Mouse (Mus musculus): Measurements from ENCODE around the gene Hspa12a.

The Hspa12a gene

DNA sequence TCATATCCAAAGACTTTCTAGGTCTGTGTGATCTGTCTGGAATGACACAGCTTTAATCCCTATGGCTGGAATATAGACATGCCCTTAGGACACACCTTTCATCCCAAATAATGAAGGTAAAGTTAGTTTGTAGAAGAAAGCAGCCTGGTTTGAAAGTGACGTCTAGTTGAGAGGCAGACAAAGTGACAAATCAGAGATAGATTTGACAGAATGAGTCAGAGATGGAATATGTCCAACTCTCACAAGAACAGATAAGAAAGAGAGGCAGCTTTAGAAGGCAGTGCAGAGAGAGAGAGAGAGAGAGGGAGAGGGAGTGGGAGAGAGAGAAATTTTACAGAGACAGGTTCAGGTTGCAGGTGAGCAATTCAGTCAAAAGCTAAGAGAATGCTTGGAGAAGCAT, 119.1 kb downstream of the Hspa12a start:
- no peak for DNase-seq (ENCODE audit: low read depth in 1 of 2, low spot score in 2 of 2)

DNA sequence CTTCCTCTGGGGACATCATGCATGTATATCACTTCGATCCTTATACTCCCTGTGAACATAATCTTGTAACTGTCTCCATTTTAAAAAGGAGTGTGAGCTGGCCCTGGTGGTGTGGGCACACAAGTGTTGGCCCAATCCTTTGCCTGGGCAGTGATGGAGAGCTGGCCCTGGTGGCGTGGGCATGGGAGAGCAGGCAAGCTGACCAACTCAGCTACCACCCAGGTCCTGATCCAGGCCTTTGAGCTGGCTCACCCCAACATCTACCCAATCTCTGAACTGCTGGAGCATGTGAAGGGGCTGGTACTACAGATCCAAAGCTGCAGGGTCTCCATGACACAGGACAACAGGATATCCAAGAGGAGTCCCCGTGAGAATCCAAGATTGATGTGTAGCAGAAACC, 120.2 kb downstream of the Hspa12a start:
- no peak for DNase-seq (ENCODE audit: low read depth in 1 of 2, low spot score in 2 of 2)

DNA sequence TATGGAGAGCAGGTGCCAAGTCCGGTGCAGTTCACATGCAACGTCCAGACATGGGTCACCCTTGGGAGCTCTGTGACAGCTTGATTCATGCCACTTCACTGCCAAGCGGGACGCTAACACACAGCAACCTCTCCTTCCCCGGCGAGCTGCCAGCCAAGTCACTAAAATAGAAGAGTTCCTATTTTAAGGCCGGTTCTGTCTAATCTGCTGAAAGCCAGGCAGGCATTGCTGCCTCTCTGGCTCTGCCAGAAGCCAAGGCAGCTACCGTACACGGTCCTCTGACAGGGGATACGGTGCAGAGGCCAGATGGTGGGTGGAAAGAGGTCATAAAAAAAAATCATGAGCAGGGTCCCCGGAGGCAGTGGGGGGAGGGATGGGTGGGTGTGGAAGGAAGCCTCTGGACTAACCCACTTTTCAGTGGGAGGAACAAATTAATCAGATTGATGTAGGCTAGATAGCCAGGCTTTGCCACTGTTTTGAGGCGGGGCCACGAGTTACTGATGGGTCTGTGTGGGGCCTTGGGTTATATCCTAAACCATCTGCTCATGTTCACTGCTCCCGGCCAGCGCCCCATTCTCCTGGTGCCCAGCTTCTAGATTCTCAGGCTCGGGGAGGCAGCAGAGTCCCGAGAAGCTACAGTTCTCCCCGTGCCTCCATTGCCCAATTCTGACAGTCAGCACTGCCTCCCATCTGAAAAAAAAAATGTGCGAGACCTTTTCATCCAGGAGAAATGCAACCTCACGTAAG, 120.8 kb downstream of the Hspa12a start:
- DNase-seq (ENCODE audit: low read depth in 1 of 2, low spot score in 2 of 2): no peak

DNA sequence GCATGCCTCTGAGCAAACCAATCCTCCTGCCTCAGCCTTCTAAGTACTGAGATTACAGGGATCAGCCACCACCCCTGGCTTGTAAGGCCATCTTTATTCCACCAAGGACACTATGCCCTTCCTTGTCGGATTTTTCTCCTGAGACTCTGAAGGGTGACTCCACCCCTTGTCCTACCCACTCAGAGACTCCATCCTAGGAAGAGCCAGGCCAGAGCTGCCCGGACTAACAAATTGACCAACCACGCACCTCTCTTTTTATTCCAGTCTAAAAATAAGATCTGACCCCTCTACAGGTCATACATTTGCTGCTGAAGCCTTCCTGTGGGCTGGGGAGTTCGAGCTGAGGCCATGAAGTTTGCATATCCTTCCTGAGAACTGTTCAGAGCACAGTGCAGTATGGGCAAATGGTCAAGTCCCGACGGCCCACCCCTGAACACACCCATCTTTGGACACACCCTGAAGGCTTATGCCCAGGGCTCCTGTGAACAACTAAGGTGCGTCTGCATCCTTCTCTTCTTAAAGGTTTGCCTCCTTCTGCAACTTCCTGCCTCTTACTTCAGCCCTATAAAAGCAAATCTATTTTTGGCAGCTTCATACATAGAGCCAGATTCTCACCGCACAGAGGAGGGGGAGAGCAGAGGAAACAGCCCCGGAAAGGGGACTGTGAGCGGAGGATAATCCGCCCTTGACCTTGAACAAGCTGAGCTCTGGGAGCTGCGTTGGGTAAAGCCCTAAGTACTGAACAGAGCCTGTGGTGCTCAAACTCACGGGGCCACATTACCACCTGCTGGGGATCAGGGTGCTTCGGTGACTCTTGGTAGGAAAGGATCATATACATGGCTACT, 124.7 kb downstream of the Hspa12a start:
- no peak for DNase-seq (ENCODE audit: low read depth in 1 of 2, low spot score in 2 of 2)

DNA sequence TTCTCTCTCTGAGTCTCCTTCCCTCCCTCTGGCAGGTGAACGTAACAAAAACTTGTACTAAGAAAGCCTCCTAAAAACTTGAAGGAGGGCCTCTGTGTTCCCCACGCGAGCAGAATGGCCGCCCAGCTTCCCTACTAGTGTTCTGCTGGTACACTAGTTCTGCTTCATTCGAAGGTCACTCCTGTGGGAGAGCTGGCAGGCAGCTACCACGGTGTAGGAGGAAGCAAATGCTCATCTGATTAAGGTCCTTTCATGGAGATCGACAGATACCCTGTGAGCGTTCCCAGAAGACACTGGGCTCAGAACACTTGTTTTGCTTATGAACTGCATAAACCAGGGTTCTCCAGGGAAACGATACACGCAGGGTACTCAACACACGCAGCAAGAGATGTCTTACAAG, 126.1 kb downstream of the Hspa12a start:
- no peak for DNase-seq (ENCODE audit: low read depth in 1 of 2, low spot score in 2 of 2)

DNA sequence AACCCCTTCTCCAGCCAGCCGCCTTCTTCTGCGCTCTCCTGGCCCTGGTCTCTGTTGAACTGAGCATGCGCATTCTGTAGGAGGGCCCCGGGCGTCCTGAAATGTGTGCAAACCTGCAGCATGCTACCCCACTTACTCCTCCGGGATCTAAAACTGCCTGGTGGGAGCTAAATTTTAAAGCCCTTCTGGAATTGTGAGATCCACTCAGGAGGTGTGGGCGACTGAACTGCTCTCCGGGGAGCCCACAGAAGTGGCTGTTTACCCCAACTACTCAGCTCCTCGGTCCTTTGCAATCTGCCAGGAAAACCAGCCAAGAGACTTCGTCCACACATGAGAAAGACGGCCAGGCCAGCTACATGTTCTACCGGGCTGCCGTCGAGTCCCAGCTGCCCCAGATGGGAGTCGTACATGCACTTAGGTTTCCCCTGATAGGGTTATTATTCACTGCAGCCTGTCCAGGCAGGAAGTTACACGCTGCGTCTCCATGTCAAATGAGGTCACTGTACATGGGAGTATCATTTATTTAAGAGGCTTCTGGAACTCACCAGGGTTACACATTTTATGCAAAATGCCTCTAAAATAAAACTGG, 126.9 kb downstream of the Hspa12a start:
- DNase-seq (ENCODE audit: low read depth in 1 of 2, low spot score in 2 of 2): no peak

DNA sequence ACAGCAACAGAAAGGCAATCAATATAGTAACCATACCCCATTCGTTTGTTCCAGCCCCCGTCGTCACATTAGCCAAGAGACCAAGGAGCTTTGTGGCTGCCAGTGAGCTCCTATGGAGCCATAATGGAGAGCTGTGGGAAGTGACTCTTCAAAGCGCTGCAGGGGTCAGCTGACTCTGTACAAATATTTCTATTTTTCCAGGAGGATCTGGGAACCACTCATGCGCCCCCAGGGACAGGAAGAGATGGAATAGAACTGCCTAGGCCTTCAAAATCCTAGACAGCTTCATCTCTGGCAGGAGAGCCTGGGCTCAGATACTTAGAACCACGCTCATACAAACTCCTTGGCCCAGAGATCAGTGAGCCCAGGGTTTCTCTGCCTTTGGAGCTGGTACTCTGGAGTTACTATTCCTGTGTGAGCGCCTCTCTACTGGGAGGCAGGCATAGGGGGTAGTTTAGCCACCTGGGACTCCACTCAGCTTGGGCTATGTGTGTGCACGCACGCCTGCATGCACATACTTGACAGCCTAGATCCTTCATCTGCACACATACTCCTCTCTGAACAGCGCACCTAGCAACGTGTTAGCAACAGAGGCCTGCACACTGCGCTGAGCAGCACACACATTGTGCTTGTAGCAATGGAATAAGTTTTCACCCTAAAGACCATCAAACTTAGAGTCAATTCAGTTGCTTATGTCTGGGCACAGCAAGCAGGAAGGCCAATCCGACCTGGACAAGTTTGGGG, 128.1 kb downstream of the Hspa12a start:
- DNase-seq (ENCODE audit: low read depth in 1 of 2, low spot score in 2 of 2): no peak

DNA sequence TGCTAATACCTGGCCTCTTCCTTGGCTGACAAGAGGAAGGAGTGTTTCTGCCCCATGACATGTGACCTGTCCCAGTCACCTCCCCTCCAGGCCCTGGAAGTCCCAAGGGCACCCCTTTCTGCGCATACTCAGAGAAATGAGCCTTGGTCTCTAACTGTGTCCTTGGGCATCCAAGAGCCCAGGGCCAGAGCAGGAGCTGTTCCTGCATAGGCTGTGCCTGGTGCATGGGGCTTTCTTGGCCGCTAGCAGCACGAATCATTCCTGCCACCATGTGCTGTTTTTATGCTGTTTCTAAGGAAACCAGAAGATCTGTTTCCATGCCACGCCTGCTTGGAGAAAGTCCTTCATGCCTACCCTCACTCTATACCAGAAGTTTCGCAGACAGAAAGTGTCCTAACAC, 132.9 kb downstream of the Hspa12a start:
- DNase-seq (ENCODE audit: low read depth in 1 of 2, low spot score in 2 of 2): no peak

DNA sequence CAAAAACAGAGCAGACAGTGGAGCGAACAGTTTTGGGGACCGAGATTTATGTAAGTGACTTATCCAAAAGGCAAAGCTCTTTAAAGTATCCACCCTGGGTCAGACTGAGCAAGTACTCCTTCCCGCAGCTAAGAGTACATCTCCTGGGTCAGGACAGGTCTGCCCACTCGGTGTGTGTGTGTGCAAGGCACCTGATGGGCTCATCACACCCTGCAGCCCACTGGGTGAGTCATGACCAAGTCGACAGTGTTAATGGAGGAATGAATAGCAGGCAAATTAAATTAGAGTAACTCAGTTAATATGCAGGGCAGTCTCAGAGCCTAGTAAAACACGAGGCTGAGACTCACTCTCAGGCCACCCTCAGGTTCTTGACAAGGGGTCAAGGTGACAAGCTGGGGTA, 134.6 kb downstream of the Hspa12a start:
- no peak for DNase-seq (ENCODE audit: low read depth in 1 of 2, low spot score in 2 of 2)

DNA sequence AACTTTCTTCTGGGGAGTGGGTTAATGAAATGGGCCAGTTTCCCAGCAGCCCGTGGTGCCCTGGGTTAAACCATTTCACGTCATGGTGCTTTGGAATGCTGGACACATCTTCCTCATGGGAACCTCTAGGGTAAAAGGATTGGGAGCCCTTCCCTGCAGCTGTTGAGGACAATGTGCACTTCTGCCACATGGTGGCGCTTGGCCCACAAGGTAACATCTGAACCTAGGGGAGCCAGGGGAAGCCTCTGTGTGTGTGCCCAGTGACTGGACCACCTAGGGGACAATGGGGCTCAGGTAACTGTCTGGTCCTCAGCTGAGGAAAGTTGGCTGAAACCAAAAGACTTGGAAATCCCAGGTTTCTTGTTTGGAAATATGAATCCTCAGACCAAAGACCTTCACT, 137.1 kb downstream of the Hspa12a start:
- no peak for DNase-seq (ENCODE audit: low read depth in 1 of 2, low spot score in 2 of 2)

DNA sequence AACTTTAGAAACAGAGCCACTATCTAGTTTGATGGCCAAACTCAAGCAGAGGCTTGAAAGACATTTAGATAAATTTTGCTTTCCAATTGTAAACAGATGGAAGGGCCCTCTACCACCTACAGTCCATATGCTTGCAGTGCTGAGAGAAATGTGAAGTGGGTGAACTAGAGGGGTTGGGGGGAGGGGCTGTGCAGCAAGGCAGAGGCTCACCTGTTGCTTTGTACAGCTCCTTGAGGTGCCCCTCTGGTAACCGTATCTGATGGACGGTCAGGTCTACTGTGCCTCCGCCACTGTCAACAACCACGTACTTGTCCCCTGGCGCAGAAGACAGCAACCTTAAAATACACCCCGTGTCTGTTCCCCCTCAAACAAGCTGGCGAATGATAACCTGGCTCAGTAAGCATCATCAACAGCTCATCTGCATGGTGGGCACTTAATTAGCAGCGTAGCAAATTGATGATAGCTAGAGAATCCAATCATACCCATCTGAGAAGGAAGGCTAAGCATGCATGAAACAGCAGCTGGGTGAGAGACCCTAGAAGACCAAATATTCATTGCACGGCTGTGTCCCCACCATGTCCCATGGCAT, 138.2 kb downstream of the Hspa12a start:
- DNase-seq (ENCODE audit: low read depth in 1 of 2, low spot score in 2 of 2): no peak

DNA sequence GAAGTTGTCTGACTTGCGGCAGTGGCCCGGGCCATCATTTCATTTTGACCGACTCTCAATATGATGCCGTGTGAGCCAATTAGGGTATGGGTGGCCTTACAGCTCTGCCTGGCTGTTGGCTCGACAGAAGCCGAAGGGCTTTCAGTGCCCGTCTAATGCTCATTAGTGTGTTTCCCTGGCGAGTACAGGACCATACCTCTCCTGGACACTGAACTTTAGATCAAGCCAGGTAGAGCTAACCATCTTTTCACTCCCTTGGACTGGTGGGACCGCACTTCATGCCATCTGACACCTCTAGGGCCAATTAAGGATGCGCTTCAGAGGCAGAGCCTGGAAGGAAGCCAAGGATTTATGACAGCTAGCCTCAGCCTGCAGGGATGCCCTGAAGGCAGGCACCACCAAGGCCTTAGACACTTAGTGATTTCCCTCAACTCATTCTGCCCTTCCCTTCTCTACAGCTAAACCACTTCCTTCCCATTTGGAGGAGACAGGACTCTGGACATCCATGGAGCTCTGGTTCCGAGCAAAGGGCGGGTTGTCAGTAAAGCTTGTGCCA, 148.3 kb downstream of the Hspa12a start:
- DNase-seq (ENCODE audit: low read depth in 1 of 2, low spot score in 2 of 2): no peak

DNA sequence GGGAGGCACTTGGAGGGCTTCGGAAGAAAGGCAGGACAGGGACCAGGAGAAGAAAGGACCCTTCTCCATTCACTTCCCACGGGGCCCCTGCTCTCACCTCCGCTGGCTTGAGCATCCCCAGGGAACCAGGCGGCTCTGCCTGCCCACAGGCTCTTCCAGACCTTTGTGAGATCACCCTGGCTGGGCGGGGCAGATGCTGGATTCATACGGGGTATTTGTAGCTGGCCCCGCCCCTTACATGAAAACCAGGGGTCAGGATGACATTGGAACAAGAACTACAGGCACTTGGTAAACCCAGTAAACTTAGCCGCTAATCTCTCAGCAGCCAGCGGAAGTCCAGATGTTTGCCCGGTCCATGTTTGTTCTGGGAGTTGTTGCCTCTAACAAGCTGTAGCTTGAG, 149.2 kb downstream of the Hspa12a start, which contains the start of gene 1700019N19Rik:
TSS of gene 1700019N19Rik (minus strand) at position 178 of the 400 bp plus-strand sequence.
- DNase-seq (ENCODE audit: low read depth in 1 of 2, low spot score in 2 of 2): no peak

DNA sequence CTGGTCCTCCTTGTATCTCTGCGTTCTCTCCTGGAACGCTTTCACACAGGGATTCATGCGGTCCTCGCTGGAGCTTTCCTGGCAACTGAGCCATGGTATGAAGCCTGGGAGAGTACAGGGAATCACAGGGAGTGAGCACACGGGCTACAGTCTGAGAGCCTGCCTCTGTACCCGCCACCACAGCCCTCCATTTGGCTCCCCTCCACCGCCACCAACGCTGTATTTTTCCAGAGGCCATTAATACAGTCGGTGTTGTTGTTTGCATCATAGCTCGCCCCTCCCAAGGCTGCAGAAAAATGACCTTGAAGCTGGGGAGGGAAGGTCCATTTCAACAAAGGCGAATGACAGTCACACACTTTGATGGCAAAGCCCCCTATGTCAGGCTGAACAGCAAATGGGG, 154.3 kb downstream of the Hspa12a start:
- DNase-seq (ENCODE audit: low read depth in 1 of 2, low spot score in 2 of 2): no peak

DNA sequence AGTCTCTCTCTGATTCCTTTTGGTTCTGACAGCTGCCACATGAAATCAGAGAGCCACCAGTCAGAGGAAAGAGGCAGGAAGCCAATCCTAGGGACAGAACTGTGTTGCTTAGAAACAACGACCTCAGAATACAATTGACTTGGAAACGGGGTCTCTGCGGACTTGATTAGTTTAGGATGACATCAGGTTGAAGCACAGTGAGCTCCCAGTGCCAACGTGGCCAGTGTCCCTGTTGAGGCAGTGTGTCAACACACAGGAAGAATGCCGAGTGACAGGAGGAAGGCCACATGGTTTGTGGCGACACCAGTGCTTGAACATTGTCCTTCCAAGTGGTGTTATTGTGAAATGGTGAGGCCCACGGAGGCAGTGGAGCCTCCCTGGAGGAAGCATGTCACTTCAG, 159.5 kb downstream of the Hspa12a start:
- no peak for DNase-seq (ENCODE audit: low read depth in 1 of 2, low spot score in 2 of 2)

DNA sequence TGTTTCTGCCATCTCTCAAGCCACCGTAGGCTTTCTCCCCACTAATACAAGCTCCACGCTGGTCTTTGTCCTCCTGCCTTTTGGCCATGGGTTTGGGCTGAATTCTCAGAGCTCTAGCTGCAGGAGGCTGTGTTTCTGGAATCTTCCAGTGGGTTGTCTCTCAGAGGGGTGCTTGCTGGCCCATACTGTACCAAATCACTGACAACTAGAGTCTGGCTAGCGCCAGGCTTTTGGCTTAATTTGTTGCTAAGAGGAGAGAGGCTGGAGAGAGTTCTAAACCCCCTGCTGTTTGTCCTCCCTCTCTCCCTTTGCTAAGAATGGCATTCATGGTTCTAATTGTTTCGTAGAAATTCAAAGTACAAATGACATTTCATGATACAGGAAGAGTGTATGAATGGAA, 161.9 kb downstream of the Hspa12a start:
- no peak for DNase-seq (ENCODE audit: low read depth in 1 of 2, low spot score in 2 of 2)

DNA sequence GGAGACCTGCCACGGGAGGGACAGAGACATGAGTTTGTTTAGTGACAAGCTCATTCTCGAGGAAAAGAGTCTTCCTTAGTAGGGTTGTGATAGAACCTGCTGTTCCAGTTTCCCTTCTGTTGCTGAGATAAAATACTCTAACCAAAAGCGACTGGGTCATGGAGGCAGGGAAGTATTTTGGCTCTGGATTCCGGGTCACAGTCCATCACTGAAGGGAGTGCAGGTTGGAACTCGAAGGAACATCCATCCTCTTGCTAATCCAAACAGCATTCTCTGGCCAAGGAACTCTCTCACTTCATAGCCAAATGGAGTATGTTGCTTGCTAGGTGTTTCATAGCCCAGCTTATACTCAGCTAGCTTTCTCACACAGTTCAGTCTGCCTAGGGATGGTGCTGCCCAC, 167.0 kb downstream of the Hspa12a start:
- no peak for DNase-seq (ENCODE audit: low read depth in 1 of 2, low spot score in 2 of 2)

DNA sequence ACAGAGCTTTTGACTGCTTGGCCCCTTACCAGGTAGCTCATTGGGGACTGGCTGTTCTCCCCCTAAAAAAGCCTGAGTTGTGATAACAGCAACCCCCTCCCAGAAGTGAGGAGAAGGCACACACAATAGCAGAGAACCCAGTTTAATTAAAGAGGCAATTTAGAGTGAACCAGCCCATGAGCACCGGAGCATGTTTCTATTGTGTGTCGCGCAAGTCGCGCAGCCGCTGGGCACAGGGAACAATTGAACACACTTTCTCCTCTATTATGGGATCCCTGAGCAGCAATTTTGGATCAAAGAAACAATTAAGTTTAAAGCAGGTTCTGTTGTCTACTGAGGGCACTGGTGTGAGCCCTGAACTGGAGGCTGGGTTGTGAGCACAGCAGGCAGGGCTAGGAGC, 176.1 kb downstream of the Hspa12a start:
- no peak for DNase-seq (ENCODE audit: low read depth in 1 of 2, low spot score in 2 of 2)

DNA sequence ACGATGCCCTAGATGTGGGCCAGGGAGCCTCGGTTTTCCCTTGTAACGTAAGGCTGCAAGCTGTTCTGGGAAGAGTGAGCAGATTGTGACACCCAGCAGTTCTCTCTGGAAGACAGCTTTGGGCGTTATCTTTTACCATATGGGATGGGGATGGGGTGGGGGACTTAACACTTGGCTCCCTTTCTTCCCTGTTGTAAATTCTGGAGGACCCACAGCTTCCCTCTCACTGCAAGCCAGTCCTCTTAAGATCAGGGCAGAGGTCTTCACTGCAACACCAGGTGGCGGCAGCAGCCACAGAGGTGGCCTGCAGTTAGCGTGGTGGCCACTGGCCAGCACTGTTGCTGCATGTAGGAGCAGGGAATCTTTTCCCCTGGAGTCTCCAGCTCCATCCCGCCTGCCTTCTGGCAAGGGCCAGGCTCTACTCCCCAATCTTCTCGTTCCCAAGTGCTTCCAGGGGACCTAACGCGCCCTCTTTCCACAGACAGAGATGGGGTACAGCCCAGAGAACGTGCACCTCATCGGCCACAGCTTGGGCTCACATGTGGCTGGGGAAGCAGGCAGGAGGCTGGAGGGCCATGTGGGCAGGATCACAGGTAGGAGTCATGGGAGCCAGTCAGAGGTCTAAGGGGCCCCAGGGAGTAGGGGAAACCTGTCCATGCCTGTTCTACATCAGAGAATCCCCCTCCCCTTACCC, 180.5 kb downstream of the Hspa12a start:
- no peak for DNase-seq (ENCODE audit: low read depth in 1 of 2, low spot score in 2 of 2)

DNA sequence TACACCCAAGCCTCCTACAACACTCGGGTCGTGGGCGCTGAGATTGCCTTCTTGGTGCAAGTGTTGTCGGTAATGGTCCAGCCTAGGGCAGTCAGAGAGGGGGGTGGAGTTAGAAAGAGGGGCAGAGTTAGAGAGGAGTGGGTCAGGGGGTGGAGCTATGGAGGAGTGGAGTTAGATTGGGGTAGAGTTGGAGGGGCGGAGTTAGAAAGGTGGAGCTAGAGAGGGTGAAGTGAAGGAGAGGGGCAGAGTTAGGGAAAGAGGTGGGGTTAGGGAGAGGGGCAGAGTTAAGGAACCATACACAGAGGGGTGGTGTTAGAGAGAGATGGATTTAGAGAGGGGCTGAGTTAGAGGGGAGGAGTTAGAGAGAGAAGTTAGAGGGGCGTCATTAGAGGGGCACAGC, 181.1 kb downstream of the Hspa12a start:
- DNase-seq (ENCODE audit: low read depth in 1 of 2, low spot score in 2 of 2): no peak
